Mouse (Mus musculus) bone marrow, adult 2 months (tissue): ENCODE data around the gene Ttc30b.

Experiments used
- CTCF ChIP-seq: fragments of 200-500 bp; IDR thresholded peaks from 2 replicates; pipeline ENCODE4 v1.5.1; 2011; ENCODE audit warnings: low read length, control low read depth; ENCODE audit not compliant: control insufficient read depth, insufficient read depth
- POLR2A ChIP-seq: fragments of 200-500 bp; IDR thresholded peaks from 2 replicates; pipeline ENCODE4 v1.6.1; 2011; ENCODE audit warnings: low read depth, mild to moderate bottlenecking, control low read depth, low read length, borderline replicate concordance; ENCODE audit not compliant: control insufficient read depth

- TF ChIP-seq POLR2A (no peak), CTCF (no peak)
Observed at GRCm38 (mm10) chr2:75963211-75963840, 24.9 kb upstream of the Ttc30b start.
